Mouse (Mus musculus) heart, adult 2 months (tissue): ENCODE data around the gene Fgfr2.

Experiments used
- CTCF ChIP-seq: fragments of 200-600 bp; IDR thresholded peaks from 2 replicates; pipeline ENCODE4 v1.8.1; 2022; ENCODE audit warnings: antibody characterized with exemption, mild to moderate bottlenecking, moderate library complexity
- EP300 ChIP-seq: fragments of 200-500 bp; IDR thresholded peaks from 2 replicates; pipeline ENCODE4 v1.6.1; 2011; ENCODE audit warnings: low read depth, low read length, control low read depth; ENCODE audit not compliant: insufficient read depth
- POLR2A ChIP-seq: fragments of 200-500 bp; IDR thresholded peaks from 2 replicates; pipeline ENCODE4 v1.6.1; 2011; ENCODE audit warnings: mild to moderate bottlenecking, low read depth, low read length, control low read depth; ENCODE audit not compliant: insufficient read depth

DNA sequence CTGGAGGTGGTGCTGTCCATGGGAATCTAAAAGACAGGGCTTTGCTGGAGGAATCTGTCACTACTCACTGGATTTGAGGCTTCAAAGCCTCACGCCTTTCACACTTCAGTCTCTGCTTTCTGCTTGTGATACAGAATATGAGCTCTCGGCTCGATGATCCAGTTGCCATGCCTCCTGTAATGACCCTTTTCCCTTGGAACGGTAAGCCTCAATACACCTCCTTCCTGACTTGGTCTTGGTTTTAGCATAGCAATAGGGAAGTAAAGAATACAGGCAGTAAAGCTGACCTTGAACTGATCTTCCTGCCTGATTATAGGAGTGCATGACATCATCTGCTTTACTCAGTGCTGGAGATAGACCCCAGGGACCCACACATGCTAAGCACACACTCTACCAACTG, 1017.8 kb downstream of the Fgfr2 start:
- TF ChIP-seq CTCF (no peak), POLR2A (no peak), EP300 (no peak)
